Mouse (Mus musculus) small intestine, adult 2 months (tissue): ENCODE measurements at regions not wholly inside any gene's neighbourhood (a gene's known extent, or its start where the extent isn't known, plus 50 kb on each side); places are given as distances from the start of the nearest gene placed in this dataset.

Experiments
- H3K27ac ChIP-seq: fragments of 200-500 bp; 2 replicates; pipeline ENCODE4 v1.5.1; 2012; ENCODE audit warnings: low read depth, low read length, control low read depth, inconsistent platforms; ENCODE audit not compliant: insufficient read depth
- H3K27me3 ChIP-seq: fragments of 200-500 bp; 2 replicates; pipeline ENCODE4 v1.6.1; 2012; ENCODE audit warnings: mild to moderate bottlenecking, moderate library complexity, low read length, inconsistent platforms; ENCODE audit not compliant: control insufficient read depth, insufficient read depth
- H3K36me3 ChIP-seq: fragments of 200-500 bp; 2 replicates; pipeline ENCODE4 v1.6.1; 2012; ENCODE audit warnings: mild to moderate bottlenecking, low read length, control low read depth, inconsistent platforms; ENCODE audit not compliant: control insufficient read depth, insufficient read depth
- H3K4me1 ChIP-seq: fragments of 200-500 bp; 2 replicates; pipeline ENCODE4 v1.6.1; 2012; ENCODE audit warnings: low read length, inconsistent platforms, mixed read lengths; ENCODE audit not compliant: control insufficient read depth, insufficient read depth, insufficient read length
- H3K4me3 ChIP-seq: fragments of 200-500 bp; 2 replicates; pipeline ENCODE4 v1.5.1; 2012; ENCODE audit warnings: low read depth, mild to moderate bottlenecking, control low read depth, inconsistent platforms, low read length, moderate library complexity
- CTCF ChIP-seq: fragments of 200-500 bp; IDR thresholded peaks from 2 replicates; pipeline ENCODE4 v1.5.1; 2012; ENCODE audit warnings: low read depth, mild to moderate bottlenecking, control low read depth, inconsistent platforms, low read length, moderate library complexity, mixed read lengths; ENCODE audit not compliant: insufficient replicate concordance, insufficient read length; ENCODE audit errors: extremely low read depth
- POLR2A ChIP-seq: fragments of 200-500 bp; IDR thresholded peaks from 2 replicates; pipeline ENCODE4 v1.6.1; 2012; ENCODE audit warnings: low read depth, mild to moderate bottlenecking, control low read depth, inconsistent platforms, low read length, moderate library complexity
- WGBS: fragments of 180-500 bp; shearing (Covaris S2); methylation state at CpG from one replicate; pipeline ENCODE4 v1.1.7; 2018; 5-methylcytosine and 5-hydroxymethylcytosine counted together

DNA sequence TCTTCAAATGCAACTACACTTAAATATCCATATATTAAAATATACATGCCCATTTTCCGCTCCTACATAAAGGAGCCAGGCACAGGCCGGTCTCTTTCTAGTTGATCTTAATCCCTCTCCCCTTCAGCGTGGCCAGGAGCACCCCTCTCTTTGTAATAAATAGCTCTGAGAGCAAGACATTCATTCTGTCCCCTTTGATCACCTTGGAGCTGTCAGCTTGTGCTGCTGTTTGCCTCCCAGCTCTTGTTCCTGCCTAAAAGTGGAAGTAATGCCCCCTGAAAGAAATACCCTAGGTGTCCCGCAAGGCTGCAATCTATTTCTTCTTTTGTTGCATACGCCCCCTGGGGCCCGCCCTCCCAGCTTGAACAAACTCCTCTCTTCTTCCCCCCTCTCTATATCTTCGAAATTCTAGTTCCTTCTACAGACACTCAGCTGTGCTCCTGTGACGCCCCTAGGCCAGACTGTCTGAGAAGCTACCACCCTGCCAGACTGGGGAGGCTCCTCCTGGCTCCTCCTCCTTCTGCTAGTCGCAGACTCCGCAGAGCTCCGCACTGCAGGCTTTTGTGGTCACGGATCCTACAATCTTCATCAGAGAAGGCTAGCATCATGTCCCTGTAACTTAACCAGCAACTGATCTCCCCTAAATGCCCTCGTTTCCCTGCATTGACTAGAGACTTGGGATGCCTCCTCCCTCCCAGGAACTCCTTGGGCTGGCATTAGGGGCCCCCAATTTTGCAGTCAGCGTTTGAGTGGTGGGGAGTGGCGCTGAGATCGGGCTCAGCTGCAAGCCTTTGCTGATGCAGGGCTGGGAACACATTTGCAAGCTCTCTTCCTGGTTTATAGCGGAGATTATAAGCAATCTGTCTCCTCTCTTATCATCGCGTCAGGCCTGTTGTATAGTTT lies 516.8 kb downstream of the Nyap2 start:
- TF ChIP-seq POLR2A (no peak), CTCF (no peak)

DNA sequence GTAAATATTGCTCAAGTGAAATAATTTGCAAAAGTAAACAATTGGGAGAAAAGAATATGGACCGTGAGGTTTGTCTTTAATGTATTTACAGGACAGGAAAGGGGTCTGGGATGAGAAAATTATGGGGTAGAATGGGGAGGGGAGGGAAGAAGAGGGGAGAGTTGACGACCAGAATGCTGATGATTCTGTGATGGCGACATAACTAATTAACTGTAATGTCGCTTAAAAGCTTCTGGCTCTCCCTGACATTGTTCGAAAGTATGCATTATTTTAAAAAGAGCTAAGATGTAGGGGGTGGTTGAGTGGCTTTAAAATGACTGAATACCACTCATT lies 517.4 kb downstream of the Nyap2 start:
- H3K27ac ChIP-seq: no peak overlapping the region
- H3K4me3 ChIP-seq: no peak overlapping the region
- H3K4me1 ChIP-seq: no peaks in the 10 kb centered on the region
- TF ChIP-seq POLR2A (no peak), CTCF (no peak)
- no peaks in the 10 kb centered on the region for H3K27me3 ChIP-seq
- H3K36me3 ChIP-seq: no peaks in the 10 kb centered on the region
- 15% methylated on average over 5 of the region's 5 CpGs for WGBS

More for the DNA sequence above, 516.8 kb downstream of the Nyap2 start:
- Histone ChIP-seq H3K36me3 (no peaks in the 10 kb centered on the region), H3K27ac (no peak overlapping the region), H3K4me1 (no peaks in the 10 kb centered on the region), H3K4me3 (peak overlapping the region; percentile 35), H3K27me3 (no peaks in the 10 kb centered on the region)
- WGBS: 9% methylated on average over 19 of the region's 19 CpGs

- WGBS: 44% methylated on average over 3 of the region's 3 CpGs
- no peak overlapping the region for H3K4me3 ChIP-seq
- no peaks in the 10 kb centered on the region for H3K36me3 ChIP-seq
- H3K27me3 ChIP-seq: no peaks in the 10 kb centered on the region
- H3K4me1 ChIP-seq: no peaks in the 10 kb centered on the region
- TF ChIP-seq CTCF: no peak
- TF ChIP-seq POLR2A: no peak
- no peak overlapping the region for H3K27ac ChIP-seq
Observed at GRCm38 (mm10) chr1:81594606-81595005, 517.9 kb downstream of the Nyap2 start.

GRCm38 (mm10) chr1:81608772-81609171 lies 532.0 kb downstream of the Nyap2 start:
- H3K27me3 ChIP-seq: no peaks in the 10 kb centered on the region
- no peaks in the 10 kb centered on the region for H3K36me3 ChIP-seq
- no peak overlapping the region for H3K4me3 ChIP-seq
- 32% methylated on average over 1 of the region's 1 CpGs for WGBS
- no peak for TF ChIP-seq POLR2A
- no peak for TF ChIP-seq CTCF
- no peak overlapping the region for H3K27ac ChIP-seq
- no peaks in the 10 kb centered on the region for H3K4me1 ChIP-seq

DNA sequence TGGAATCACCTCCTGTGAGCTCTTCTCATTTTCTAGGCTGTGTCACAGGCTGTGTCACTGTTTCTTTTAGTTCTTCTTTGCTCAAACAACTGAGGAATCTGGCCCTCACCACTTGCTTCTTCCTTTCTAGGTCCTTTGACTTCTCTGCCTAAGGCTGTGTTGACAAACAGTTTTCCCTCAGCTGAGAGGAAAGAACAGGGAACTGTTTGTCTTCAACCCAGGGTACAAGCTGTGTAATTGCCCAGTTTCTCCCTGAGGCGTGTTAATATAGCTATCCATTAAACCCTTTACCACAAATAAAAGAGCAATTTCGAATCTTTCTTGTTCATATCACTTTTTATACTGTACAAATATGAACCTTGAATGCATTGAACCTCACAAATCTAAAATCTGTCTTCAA lies 542.1 kb downstream of the Nyap2 start:
- 45% methylated on average over 2 of the region's 2 CpGs for WGBS
- Histone ChIP-seq H3K27ac (no peak overlapping the region), H3K4me3 (no peak overlapping the region), H3K27me3 (no peaks in the 10 kb centered on the region), H3K36me3 (no peaks in the 10 kb centered on the region), H3K4me1 (no peaks in the 10 kb centered on the region)
- TF ChIP-seq CTCF (no peak), POLR2A (no peak)

DNA sequence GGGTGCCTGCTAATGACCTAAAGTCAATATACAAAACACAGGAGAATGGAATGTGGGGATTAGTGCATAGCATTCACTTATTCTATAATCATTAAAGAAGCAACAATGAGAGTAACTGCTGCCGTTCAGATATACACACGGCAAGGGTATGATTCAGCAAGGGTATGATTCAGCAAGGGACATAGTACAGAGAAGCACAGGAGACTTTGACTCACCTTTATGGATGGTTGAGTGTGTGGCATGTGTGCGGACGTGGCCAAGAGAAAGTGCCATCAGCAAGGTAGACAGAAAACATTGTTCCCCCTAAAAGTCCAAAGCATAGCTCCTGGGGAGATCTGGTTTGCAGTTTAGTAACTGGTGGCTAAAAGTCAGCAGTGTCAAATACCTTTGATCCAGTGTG lies 547.4 kb downstream of the Nyap2 start:
- H3K36me3 ChIP-seq: no peaks in the 10 kb centered on the region
- H3K4me1 ChIP-seq: no peaks in the 10 kb centered on the region
- H3K27ac ChIP-seq: no peak overlapping the region
- 57% methylated on average over 4 of the region's 4 CpGs for WGBS
- H3K4me3 ChIP-seq: no peak overlapping the region
- H3K27me3 ChIP-seq: no peaks in the 10 kb centered on the region
- TF ChIP-seq CTCF (no peak), POLR2A (no peak)

DNA sequence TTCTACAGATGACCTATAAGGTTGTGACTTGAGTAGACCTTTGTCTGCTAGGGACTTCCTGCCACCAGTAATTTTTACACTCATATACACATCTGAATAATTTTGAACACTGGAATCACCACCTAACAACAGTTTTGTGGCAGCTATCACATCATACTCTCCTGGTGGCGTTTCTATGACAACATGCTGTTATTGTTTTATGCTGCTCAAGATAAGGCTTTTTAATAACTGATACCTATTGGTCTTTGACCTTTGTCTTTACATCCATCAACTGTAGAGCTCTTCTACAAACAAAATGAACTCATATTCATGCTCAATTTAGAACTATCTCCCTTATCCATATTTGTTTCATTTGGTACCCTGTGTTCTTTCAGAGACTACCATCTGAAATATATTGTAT lies 556.0 kb downstream of the Nyap2 start:
- H3K4me3 ChIP-seq: no peak overlapping the region
- no peaks in the 10 kb centered on the region for H3K36me3 ChIP-seq
- WGBS: 17% methylated on average over 1 of the region's 1 CpGs
- TF ChIP-seq POLR2A: no peak
- TF ChIP-seq CTCF: no peak
- no peak overlapping the region for H3K27ac ChIP-seq
- H3K4me1 ChIP-seq: no peaks in the 10 kb centered on the region
- H3K27me3 ChIP-seq: no peaks in the 10 kb centered on the region

GRCm38 (mm10) chr1:81637357-81637756 lies 560.6 kb downstream of the Nyap2 start:
- 80% methylated on average over 5 of the region's 5 CpGs for WGBS

More at GRCm38 (mm10) chr1:81637357-81637756, 560.6 kb downstream of the Nyap2 start:
- Histone ChIP-seq H3K27me3 (no peaks in the 10 kb centered on the region), H3K36me3 (no peaks in the 10 kb centered on the region), H3K4me3 (no peak overlapping the region), H3K27ac (no peak overlapping the region), H3K4me1 (no peaks in the 10 kb centered on the region)
- TF ChIP-seq CTCF: no peak
- TF ChIP-seq POLR2A: no peak
